Mouse (Mus musculus) kidney, adult 2 months (tissue): ENCODE data around the gene 9230112D13Rik.

ENCODE experiments used
- CTCF ChIP-seq: fragments of 200-500 bp; conservative IDR thresholded peaks from 2 replicates; pipeline ENCODE4 v1.5.1; 2011; ENCODE audit warnings: low read depth, mild to moderate bottlenecking, control low read depth, low read length, moderate library complexity, mixed read lengths; ENCODE audit not compliant: insufficient read depth, insufficient read length
- POLR2A ChIP-seq: fragments of 200-500 bp; IDR thresholded peaks from one replicate; pipeline ENCODE4 v1.6.1; 2011; ENCODE audit warnings: low read depth, low read length, control low read depth

DNA sequence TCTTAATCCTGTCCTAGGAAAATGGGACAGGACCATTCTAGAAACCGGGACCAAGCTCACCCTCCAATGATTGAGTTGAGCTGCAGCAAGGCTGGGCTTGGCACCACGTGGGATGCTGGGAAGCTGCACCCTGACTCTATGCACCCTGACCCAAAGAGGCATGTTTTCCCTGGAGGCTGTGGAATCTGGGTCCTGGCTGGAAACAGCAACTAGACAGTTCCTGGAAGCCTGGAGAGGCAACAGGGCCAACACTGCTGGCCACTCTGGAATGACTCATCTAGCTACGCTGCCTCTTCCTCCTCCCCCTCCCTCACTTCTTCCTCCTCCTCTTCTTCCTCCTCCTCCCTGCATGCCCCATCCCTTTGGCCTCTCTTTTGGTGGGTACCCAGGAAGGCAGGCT, 31.4 kb upstream of the 9230112D13Rik start:
- TF ChIP-seq POLR2A (no peak), CTCF (no peak)
